Mouse (Mus musculus) brain, embryonic 14.5 days (tissue): ENCODE results near the gene Nufip1.
"Not testable (repeated sequence)": the region's sequence is repeated elsewhere in the genome, so short reads cannot be mapped to it uniquely, and the experiment has no call there.

Experiments
- CTCF ChIP-seq: fragments of 200-500 bp; IDR thresholded peaks from 2 replicates; pipeline ENCODE4 v1.5.1; 2012; ENCODE audit warnings: inconsistent platforms, mild to moderate bottlenecking, moderate library complexity, borderline replicate concordance; ENCODE audit not compliant: insufficient read depth, insufficient read length; ENCODE audit errors: extremely low read depth
- POLR2A ChIP-seq: fragments of 200-500 bp; IDR thresholded peaks from 2 replicates; pipeline ENCODE4 v1.6.1; 2012; ENCODE audit warnings: mild to moderate bottlenecking, inconsistent platforms, borderline replicate concordance; ENCODE audit not compliant: poor library complexity, insufficient read depth, insufficient read length, severe bottlenecking; ENCODE audit errors: extremely low read depth

- not testable (repeated sequence) for TF ChIP-seq CTCF, POLR2A
Measured at GRCm38 (mm10) chr14:76160580-76160979, 49.9 kb downstream of the Nufip1 start.
